Mouse (Mus musculus): ENCODE data around the gene Grik5. TPM values are rescaled to one million over a fixed set of nuclear protein-coding genes. Genes with fewer than 3 reads are reported as not detected.

Gene Grik5
- polyA plus RNA-seq (2015; fragmentation: Nextera tagmentation; extraction: Ambion mirVana) = 1.7 and 2.2 TPM in 2 replicates

- 0% methylated on average over 24 of the region's 28 CpGs for WGBS
- H3K4me1 ChIP-seq (replicated peaks; ENCODE audit: control insufficient read depth, insufficient read depth) = 0 out of 2 replicates have a peak, but pooled peaks cover 2% of the 10 kb centered on the region
- no peak for ATAC-seq (ENCODE audit: low FRiP score, low TSS enrichment)
- H3K9me3 ChIP-seq (ENCODE audit: control insufficient read depth, low read length) = no peaks in the 10 kb centered on the region
- TF ChIP-seq CTCF (IDR thresholded peaks at IDR 0.05; ENCODE audit: low read depth) (no peak), EP300 (optimal IDR thresholded peaks at IDR 0.05) (no peak)
- H3K9ac ChIP-seq (ENCODE audit: low read length) = peak within 1 kb of the TSS; percentile 74
- H3K4me3 ChIP-seq (ENCODE audit: low read depth, low read length) = peak within 1 kb of the TSS; percentile 53
- H3K27ac ChIP-seq (replicated peaks) = peak within 1 kb of the TSS; percentile 45; the same call in 1 of the 2 replicates
- H3K36me3 ChIP-seq (ENCODE audit: control insufficient read depth, insufficient read depth, low read length) = peaks cover 3% of the 10 kb centered on the region; the same call in 1 of the 2 replicates
- no peaks in the 10 kb centered on the region for H3K27me3 ChIP-seq (ENCODE audit: control insufficient read depth, insufficient read depth, low read length)
- no peak for DNase-seq (ENCODE audit: low spot score)
- H3K4me2 ChIP-seq (replicated peaks; ENCODE audit: low read depth) = peak within 1 kb of the TSS; percentile 83
Observed at GRCm38 (mm10) chr7:25071979-25072715, at the start of gene Grik5, which contains the start of gene Zfp574. TSS of gene Grik5 (minus strand) at chr7:25072346. TSS of gene Zfp574 (plus strand) at chr7:25072567.

- WGBS = 59% methylated on average over 13 of the region's 13 CpGs
- Histone ChIP-seq H3K9ac (ENCODE audit: low read length) (no peak overlapping the region), H3K4me2 (replicated peaks; ENCODE audit: low read depth) (no peak overlapping the region), H3K27ac (replicated peaks) (no peak overlapping the region), H3K27me3 (ENCODE audit: control insufficient read depth, insufficient read depth, low read length) (no peaks in the 10 kb centered on the region), H3K4me3 (ENCODE audit: low read depth, low read length) (no peak overlapping the region), H3K4me1 (replicated peaks; ENCODE audit: control insufficient read depth, insufficient read depth) (no peaks in the 10 kb centered on the region), H3K36me3 (ENCODE audit: control insufficient read depth, insufficient read depth, low read length) (no peaks in the 10 kb centered on the region), H3K9me3 (ENCODE audit: control insufficient read depth, low read length) (no peaks in the 10 kb centered on the region)
- TF ChIP-seq CTCF (IDR thresholded peaks at IDR 0.05; ENCODE audit: low read depth) = no peak
- no peak for TF ChIP-seq EP300 (optimal IDR thresholded peaks at IDR 0.05)
- DNase-seq (ENCODE audit: low spot score) (no peak), ATAC-seq (ENCODE audit: low FRiP score, low TSS enrichment) (no peak)
Observed at GRCm38 (mm10) chr7:25121240-25121786, 49.2 kb upstream of the Grik5 start.

GRCm38 (mm10) chr7:25120061-25120834 is 48.1 kb upstream of the Grik5 start:
- no peak overlapping the region for H3K27ac ChIP-seq (replicated peaks)
- no peaks in the 10 kb centered on the region for H3K4me1 ChIP-seq (replicated peaks; ENCODE audit: control insufficient read depth, insufficient read depth)
- H3K36me3 ChIP-seq (ENCODE audit: control insufficient read depth, insufficient read depth, low read length) = no peaks in the 10 kb centered on the region
- no peak for DNase-seq (ENCODE audit: low spot score)
- 51% methylated on average over 15 of the region's 25 CpGs for WGBS
- H3K27me3 ChIP-seq (ENCODE audit: control insufficient read depth, insufficient read depth, low read length) = no peaks in the 10 kb centered on the region
- TF ChIP-seq EP300 (optimal IDR thresholded peaks at IDR 0.05) (no peak), CTCF (IDR thresholded peaks at IDR 0.05; ENCODE audit: low read depth) (no peak)
- H3K9ac ChIP-seq (ENCODE audit: low read length) = no peak overlapping the region
- H3K4me2 ChIP-seq (replicated peaks; ENCODE audit: low read depth) = no peak overlapping the region
- no peaks in the 10 kb centered on the region for H3K9me3 ChIP-seq (ENCODE audit: control insufficient read depth, low read length)
- H3K4me3 ChIP-seq (ENCODE audit: low read depth, low read length) = no peak overlapping the region
- peak; percentile 52 for ATAC-seq (ENCODE audit: low FRiP score, low TSS enrichment)

- H3K9ac ChIP-seq (ENCODE audit: low read length) = no peak overlapping the region
- H3K4me2 ChIP-seq (replicated peaks; ENCODE audit: low read depth) = no peak overlapping the region
- 78% methylated on average over 16 of the region's 16 CpGs for WGBS
Observed at GRCm38 (mm10) chr7:25112956-25113603, 40.9 kb upstream of the Grik5 start.

GRCm38 (mm10) chr7:25112178-25112955 is 40.2 kb upstream of the Grik5 start:
- H3K9ac ChIP-seq (ENCODE audit: low read length) = no peak overlapping the region
- no peaks in the 10 kb centered on the region for H3K4me1 ChIP-seq (replicated peaks; ENCODE audit: control insufficient read depth, insufficient read depth)
- no peaks in the 10 kb centered on the region for H3K27me3 ChIP-seq (ENCODE audit: control insufficient read depth, insufficient read depth, low read length)
- no peak overlapping the region for H3K27ac ChIP-seq (replicated peaks)
- TF ChIP-seq CTCF (IDR thresholded peaks at IDR 0.05; ENCODE audit: low read depth) (no peak), EP300 (optimal IDR thresholded peaks at IDR 0.05) (no peak)
- DNase-seq (ENCODE audit: low spot score) (no peak), ATAC-seq (ENCODE audit: low FRiP score, low TSS enrichment) (no peak)
- WGBS = 78% methylated on average over 17 of the region's 17 CpGs
- H3K9me3 ChIP-seq (ENCODE audit: control insufficient read depth, low read length) = no peaks in the 10 kb centered on the region
- H3K36me3 ChIP-seq (ENCODE audit: control insufficient read depth, insufficient read depth, low read length) = no peaks in the 10 kb centered on the region
- H3K4me3 ChIP-seq (ENCODE audit: low read depth, low read length) = no peak overlapping the region
- no peak overlapping the region for H3K4me2 ChIP-seq (replicated peaks; ENCODE audit: low read depth)

More at GRCm38 (mm10) chr7:25112956-25113603, 40.9 kb upstream of the Grik5 start:
- H3K27ac ChIP-seq (replicated peaks) = no peak overlapping the region
- no peaks in the 10 kb centered on the region for H3K36me3 ChIP-seq (ENCODE audit: control insufficient read depth, insufficient read depth, low read length)
- H3K4me1 ChIP-seq (replicated peaks; ENCODE audit: control insufficient read depth, insufficient read depth) = no peaks in the 10 kb centered on the region
- no peaks in the 10 kb centered on the region for H3K9me3 ChIP-seq (ENCODE audit: control insufficient read depth, low read length)
- H3K27me3 ChIP-seq (ENCODE audit: control insufficient read depth, insufficient read depth, low read length) = no peaks in the 10 kb centered on the region
- ATAC-seq (ENCODE audit: low FRiP score, low TSS enrichment) = no peak
- DNase-seq (ENCODE audit: low spot score) = no peak
- H3K4me3 ChIP-seq (ENCODE audit: low read depth, low read length) = no peak overlapping the region
- TF ChIP-seq CTCF (IDR thresholded peaks at IDR 0.05; ENCODE audit: low read depth) (no peak), EP300 (optimal IDR thresholded peaks at IDR 0.05) (no peak)
